Mouse (Mus musculus) ES-CJ7 (cell line): ENCODE measurements around the gene Pcsk2.

Experiments used
- DNase-seq: peaks from one replicate; pipeline ENCODE4 v3.0.0; 2011; ENCODE audit warnings: low read depth, low spot score

Gene Pcsk2

GRCm38 (mm10) chr2:143732501-143732900 lies 186.5 kb downstream of the Pcsk2 start:
- no peak for DNase-seq

- DNase-seq = no peak
These were observed 189.5 kb downstream of the Pcsk2 start for GRCm38 (mm10) chr2:143735442-143735841.

- DNase-seq = no peak
These were observed 193.7 kb downstream of the Pcsk2 start for GRCm38 (mm10) chr2:143739475-143740226.

- DNase-seq = no peak
These were observed 196.5 kb downstream of the Pcsk2 start for GRCm38 (mm10) chr2:143742436-143742835.

- no peak for DNase-seq
These were observed 197.1 kb downstream of the Pcsk2 start for GRCm38 (mm10) chr2:143743081-143743480.

- DNase-seq = no peak
These were observed 206.3 kb downstream of the Pcsk2 start for GRCm38 (mm10) chr2:143752051-143752788.

GRCm38 (mm10) chr2:143776448-143776847 lies 230.5 kb downstream of the Pcsk2 start:
- peak; percentile 63 for DNase-seq

GRCm38 (mm10) chr2:143780310-143780709 lies 234.4 kb downstream of the Pcsk2 start:
- DNase-seq = no peak

GRCm38 (mm10) chr2:143789911-143790310 lies 244.0 kb downstream of the Pcsk2 start:
- DNase-seq = no peak

GRCm38 (mm10) chr2:143795858-143796257 lies 249.9 kb downstream of the Pcsk2 start:
- no peak for DNase-seq

- DNase-seq = no peak
These were observed 250.5 kb downstream of the Pcsk2 start for GRCm38 (mm10) chr2:143796335-143797013.

GRCm38 (mm10) chr2:143801097-143801496 lies 255.1 kb downstream of the Pcsk2 start:
- no peak for DNase-seq

- DNase-seq = peak; percentile 13
These were observed 260.4 kb downstream of the Pcsk2 start for GRCm38 (mm10) chr2:143806140-143806923.

GRCm38 (mm10) chr2:143806924-143807664 lies 261.1 kb downstream of the Pcsk2 start:
- no peak for DNase-seq

- DNase-seq = peak; percentile 11
These were observed 262.8 kb downstream of the Pcsk2 start for GRCm38 (mm10) chr2:143808789-143809188.

- no peak for DNase-seq
These were observed 266.3 kb downstream of the Pcsk2 start for GRCm38 (mm10) chr2:143812262-143812661.

GRCm38 (mm10) chr2:143813461-143813860 lies 267.5 kb downstream of the Pcsk2 start:
- DNase-seq = no peak

GRCm38 (mm10) chr2:143831645-143832044 lies 285.7 kb downstream of the Pcsk2 start:
- DNase-seq = no peak

GRCm38 (mm10) chr2:143832721-143833120 lies 286.8 kb downstream of the Pcsk2 start:
- DNase-seq = no peak

GRCm38 (mm10) chr2:143834082-143834481 lies 288.1 kb downstream of the Pcsk2 start:
- no peak for DNase-seq

- DNase-seq = peak; percentile 36
These were observed 289.9 kb downstream of the Pcsk2 start for GRCm38 (mm10) chr2:143835820-143836219.
